Mouse (Mus musculus): ENCODE results near the gene Nfs1. TPM values are rescaled to one million over a fixed set of nuclear protein-coding genes. Genes with fewer than 3 reads are reported as not detected.

Gene Nfs1
- polyA plus RNA-seq (2012; rRNA removed), result 38.9 and 45.3 TPM in 2 replicates

DNA sequence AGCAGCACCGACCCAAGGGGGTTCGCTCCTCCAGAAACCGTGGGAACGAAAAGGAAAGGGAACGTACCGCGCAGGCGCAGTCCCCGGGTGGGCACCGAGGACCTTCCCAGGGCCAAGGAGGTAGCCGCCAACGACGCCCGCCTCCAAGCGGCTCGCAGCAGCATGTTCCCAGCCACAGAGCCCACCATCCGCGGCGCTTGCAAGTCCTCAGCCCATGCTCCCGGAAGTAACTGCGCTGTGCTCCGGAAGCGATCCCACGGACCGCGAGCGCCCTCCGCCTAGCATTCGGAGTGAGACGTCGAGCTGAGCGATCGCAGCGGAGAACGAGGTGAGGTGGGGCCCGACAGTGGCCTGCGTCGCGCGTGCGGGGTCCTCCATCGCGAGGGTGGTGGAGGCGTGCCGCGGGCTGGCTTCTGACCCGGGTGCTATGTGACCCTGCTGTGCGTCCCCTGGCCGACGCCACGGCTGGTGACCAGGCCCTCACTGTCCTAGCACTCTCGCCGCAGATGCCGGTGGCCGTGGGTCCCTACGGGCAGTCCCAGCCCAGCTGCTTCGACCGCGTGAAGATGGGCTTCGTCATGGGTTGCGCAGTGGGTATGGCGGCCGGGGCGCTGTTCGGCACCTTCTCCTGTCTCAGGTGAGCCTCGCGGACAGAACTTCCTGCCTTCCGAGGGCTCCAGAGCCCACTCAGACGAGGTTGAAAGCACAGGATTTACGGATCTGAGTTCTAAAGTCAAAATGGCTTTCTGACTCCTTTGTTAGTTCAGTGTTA, at the start of gene Nfs1, which contains the start of gene Romo1:
Gene Nfs1, minus strand, starts transcription at position 234 of the 772 bp plus-strand sequence.
Gene Romo1, plus strand, starts transcription at position 87 of the 772 bp plus-strand sequence.

GRCm38 (mm10) chr2:156180094-156180821, 36.3 kb upstream of the Nfs1 start, which contains the start of gene Rbm39:
TSS of gene Rbm39 (minus strand) at chr2:156180238.

GRCm38 (mm10) chr2:156126992-156127391, 17.0 kb downstream of the Nfs1 start, which contains the start of gene Gm28036:
TSS of gene Gm28036 (minus strand) at chr2:156127092.

DNA sequence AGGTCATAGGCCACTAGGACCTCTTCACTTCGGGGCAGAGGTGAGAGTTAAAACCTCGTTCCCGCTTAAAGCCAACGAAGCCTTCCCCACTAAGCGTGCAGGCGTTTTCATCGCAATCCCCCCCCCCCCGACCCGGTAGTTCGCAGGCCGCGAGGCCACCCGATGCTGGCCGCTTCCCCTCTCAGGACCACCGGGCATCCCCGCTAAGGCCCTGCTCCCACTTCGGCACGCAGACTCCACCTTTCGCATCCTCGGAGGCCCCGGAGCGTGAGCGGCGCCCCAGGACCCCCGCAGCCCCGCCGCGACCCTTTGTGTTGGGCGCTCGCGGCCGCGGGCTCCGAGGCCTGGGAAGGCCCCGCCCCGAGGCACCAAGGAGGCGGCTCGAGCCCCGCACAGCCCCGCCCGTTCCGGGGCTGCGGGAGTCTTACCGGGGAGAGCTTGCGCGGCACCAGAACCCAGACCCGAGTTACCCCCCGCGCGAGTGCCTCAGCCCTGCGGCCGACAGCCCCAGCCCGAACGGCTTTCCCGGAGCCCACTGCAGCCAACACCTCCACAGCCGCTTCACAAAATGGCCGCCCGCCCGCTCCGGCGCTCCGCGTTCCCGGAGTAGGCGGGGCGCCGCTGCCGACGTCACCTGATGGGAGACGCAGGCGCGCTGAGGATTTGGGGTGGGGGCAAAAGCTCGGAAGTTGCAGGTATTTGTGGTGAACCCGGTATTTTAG, 32.5 kb downstream of the Nfs1 start, which contains the start of the genes Cpne1 and Rbm12:
Gene Cpne1, minus strand, starts transcription at position 608 of the 722 bp plus-strand sequence.
Gene Rbm12, minus strand, starts transcription at position 621 of the 722 bp plus-strand sequence.

Other genes starting within 250 kb of the Nfs1 start
- gene Uqcc1, start 213.9 kb downstream of the Nfs1 start, polyA plus RNA-seq (2012; rRNA removed), result 21.3 and 23.4 TPM in 2 replicates
- not detected in 2 replicates for gene Gm15557, start 203.5 kb downstream of the Nfs1 start, polyA plus RNA-seq (2012; rRNA removed)
- gene Gdf5, start 198.8 kb downstream of the Nfs1 start, polyA plus RNA-seq (2012; rRNA removed), result not detected in 2 replicates
- 4.7 and 5.3 TPM in 2 replicates for gene Cep250, start 187.7 kb downstream of the Nfs1 start, polyA plus RNA-seq (2012; rRNA removed)
- 2.0 and 2.2 TPM in 2 replicates for gene 6430550D23Rik, start 136.2 kb downstream of the Nfs1 start, polyA plus RNA-seq (2012; rRNA removed)
- gene Ergic3, start 136.1 kb downstream of the Nfs1 start, polyA plus RNA-seq (2012; rRNA removed), result 76.4 and 78.4 TPM in 2 replicates
- 0.02 TPM in 1 of 2 replicates, not detected in the other for gene Fer1l4, start 91.2 kb downstream of the Nfs1 start, polyA plus RNA-seq (2012; rRNA removed)
- 0.74 and 1.1 TPM in 2 replicates for gene Spag4, start 79.0 kb downstream of the Nfs1 start, polyA plus RNA-seq (2012; rRNA removed)
- 13.5 and 15.5 TPM in 2 replicates for gene Cpne1, start 32.2 kb downstream of the Nfs1 start, polyA plus RNA-seq (2012; rRNA removed)
- 2.6 and 3.1 TPM in 2 replicates for gene Rbm12, start 32.2 kb downstream of the Nfs1 start, polyA plus RNA-seq (2012; rRNA removed)
- 1.8 and 2.0 TPM in 2 replicates for gene Gm28036, start 17.1 kb downstream of the Nfs1 start, polyA plus RNA-seq (2012; rRNA removed)
- gene Romo1, start 147 bp downstream of the Nfs1 start, polyA plus RNA-seq (2012; rRNA removed), result 211 and 226 TPM in 2 replicates
- gene Rbm39, start 36.1 kb upstream of the Nfs1 start, polyA plus RNA-seq (2012; rRNA removed), result 74.7 and 78.9 TPM in 2 replicates
- gene Phf20, start 52.3 kb upstream of the Nfs1 start, polyA plus RNA-seq (2012; rRNA removed), result 2.4 and 3.0 TPM in 2 replicates
- gene Cnbd2, start 168.1 kb upstream of the Nfs1 start, polyA plus RNA-seq (2012; rRNA removed), result 0.47 and 0.53 TPM in 2 replicates
- 43.8 and 49.5 TPM in 2 replicates for gene Scand1, start 168.5 kb upstream of the Nfs1 start, polyA plus RNA-seq (2012; rRNA removed)